Mouse (Mus musculus): ENCODE data around the gene Pole2.

DNA sequence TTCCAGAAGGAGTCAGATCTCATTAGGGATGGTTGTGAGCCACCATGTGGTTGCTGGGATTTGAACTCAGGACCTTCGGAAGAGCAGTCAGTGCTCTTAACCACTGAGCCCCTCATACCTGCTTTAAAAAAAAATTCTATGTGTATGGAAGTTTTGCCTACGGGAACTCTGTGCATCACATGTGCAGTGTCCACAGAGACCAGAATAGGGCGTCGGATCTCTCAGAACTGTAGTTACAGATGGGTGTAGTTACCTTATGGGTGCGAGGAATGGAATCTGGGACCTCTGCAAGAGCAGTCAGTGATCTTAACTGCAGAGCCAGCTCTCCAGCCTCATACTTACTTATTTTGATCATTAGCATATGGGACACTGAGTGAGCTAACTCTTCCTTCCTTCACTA is 34.3 kb upstream of the Pole2 start:
- TF ChIP-seq ETS1 (IDR thresholded peaks at IDR 0.05; ENCODE audit: low read depth, low read length), result no peak
- TF ChIP-seq EP300 (IDR thresholded peaks at IDR 0.05; ENCODE audit: low read depth in 1 of 2, low read length in 2 of 2), result no peak

Data from MEL (cell line).